Mouse (Mus musculus) hindbrain, embryonic 13.5 days (tissue): ENCODE measurements at regions not wholly inside any gene's neighbourhood (a gene's known extent, or its start where the extent isn't known, plus 50 kb on each side); places are given as distances from the start of the nearest gene placed in this dataset.
"Not testable (repeated sequence)": the region's sequence is repeated elsewhere in the genome, so short reads cannot be mapped to it uniquely, and the experiment has no call there.

Experiments
- ATAC-seq: fragments of 200-750 bp; cut with Nextera tagmentation; 2 replicates; pipeline ENCODE4 v1.8.0; 2017; ENCODE audit warnings: moderate TSS enrichment; ENCODE audit not compliant: low FRiP score
- H3K27ac ChIP-seq: fragments of 300-500 bp; sonication (generic); 2 replicates; pipeline ENCODE4 v1.5.1; 2015; ENCODE audit warnings: inconsistent platforms, mild to moderate bottlenecking, moderate library complexity
- H3K27me3 ChIP-seq: fragments of 300-500 bp; sonication (generic); 2 replicates; pipeline ENCODE4 v1.6.1; 2015; ENCODE audit warnings: mild to moderate bottlenecking, inconsistent platforms
- H3K36me3 ChIP-seq: fragments of 300-500 bp; sonication (generic); 2 replicates; pipeline ENCODE4 v1.6.1; 2015; ENCODE audit warnings: mild to moderate bottlenecking, inconsistent platforms
- H3K4me1 ChIP-seq: fragments of 300-500 bp; sonication (generic); replicated peaks from 2 replicates; pipeline ENCODE4 v1.6.1; 2015; ENCODE audit warnings: inconsistent platforms
- H3K4me2 ChIP-seq: fragments of 300-500 bp; sonication (generic); 2 replicates; pipeline ENCODE4 v1.6.1; 2015; ENCODE audit warnings: inconsistent platforms, mild to moderate bottlenecking, moderate library complexity
- H3K4me3 ChIP-seq: fragments of 300-500 bp; sonication (generic); 2 replicates; pipeline ENCODE4 v1.5.1; 2015; ENCODE audit warnings: mild to moderate bottlenecking, inconsistent platforms
- H3K9ac ChIP-seq: fragments of 300-500 bp; sonication (generic); 2 replicates; pipeline ENCODE4 v1.6.1; 2015; ENCODE audit warnings: mild to moderate bottlenecking, inconsistent platforms
- H3K9me3 ChIP-seq: fragments of 300-500 bp; sonication (generic); 2 replicates; pipeline ENCODE4 v1.6.1; 2016; ENCODE audit warnings: inconsistent platforms
- WGBS: fragments of 180-500 bp; shearing (Covaris S2); methylation state at CpG from one replicate; pipeline ENCODE4 v1.1.7; 2015; 5-methylcytosine and 5-hydroxymethylcytosine counted together

- Histone ChIP-seq H3K27ac (no peak overlapping the region), H3K27me3 (no peaks in the 10 kb centered on the region), H3K4me1 (no peaks in the 10 kb centered on the region), H3K9ac (no peak overlapping the region), H3K4me3 (no peak overlapping the region), H3K9me3 (no peaks in the 10 kb centered on the region), H3K4me2 (no peak overlapping the region), H3K36me3 (no peaks in the 10 kb centered on the region)
- WGBS = 91% methylated on average over 5 of the region's 5 CpGs
- no peak for ATAC-seq
Observed at GRCm38 (mm10) chr3:9084134-9084533, 525.8 kb downstream of the Zfp704 start.

- Histone ChIP-seq H3K27ac (no peak overlapping the region), H3K4me3 (no peak overlapping the region), H3K36me3 (no peaks in the 10 kb centered on the region), H3K4me1 (no peaks in the 10 kb centered on the region), H3K27me3 (no peaks in the 10 kb centered on the region), H3K9ac (no peak overlapping the region), H3K4me2 (no peak overlapping the region), H3K9me3 (no peaks in the 10 kb centered on the region)
- ATAC-seq = no peak
- WGBS = 76% methylated on average over 7 of the region's 7 CpGs
Observed at GRCm38 (mm10) chr3:9082061-9082460, 527.8 kb downstream of the Zfp704 start.

- Histone ChIP-seq H3K4me2 (no peak overlapping the region), H3K27me3 (no peaks in the 10 kb centered on the region), H3K9ac (no peak overlapping the region), H3K9me3 (no peaks in the 10 kb centered on the region), H3K36me3 (no peaks in the 10 kb centered on the region), H3K27ac (no peak overlapping the region), H3K4me3 (no peak overlapping the region), H3K4me1 (no peaks in the 10 kb centered on the region)
- no peak for ATAC-seq
- WGBS = 82% methylated on average over 2 of the region's 2 CpGs
Observed at GRCm38 (mm10) chr3:9078201-9078600, 531.7 kb downstream of the Zfp704 start.

GRCm38 (mm10) chr3:9076696-9077095, 533.2 kb downstream of the Zfp704 start:
- H3K4me3 ChIP-seq = no peak overlapping the region
- no peak overlapping the region for H3K9ac ChIP-seq
- no peak overlapping the region for H3K27ac ChIP-seq
- H3K4me2 ChIP-seq = no peak overlapping the region
- no peaks in the 10 kb centered on the region for H3K4me1 ChIP-seq
- no peaks in the 10 kb centered on the region for H3K36me3 ChIP-seq
- H3K27me3 ChIP-seq = no peaks in the 10 kb centered on the region
- no peak for ATAC-seq
- 22% methylated on average over 3 of the region's 3 CpGs for WGBS
- H3K9me3 ChIP-seq = no peaks in the 10 kb centered on the region

GRCm38 (mm10) chr3:9072471-9072870, 537.4 kb downstream of the Zfp704 start:
- H3K4me1 ChIP-seq, H3K27ac ChIP-seq, H3K4me3 ChIP-seq, H3K27me3 ChIP-seq, ATAC-seq, H3K9ac ChIP-seq, H3K4me2 ChIP-seq, H3K9me3 ChIP-seq, H3K36me3 ChIP-seq: not testable (repeated sequence)
- WGBS = 93% methylated on average over 13 of the region's 13 CpGs

GRCm38 (mm10) chr3:9067048-9067447, 542.8 kb downstream of the Zfp704 start:
- H3K9me3 ChIP-seq = no peaks in the 10 kb centered on the region
- no peaks in the 10 kb centered on the region for H3K4me1 ChIP-seq
- H3K27me3 ChIP-seq = no peaks in the 10 kb centered on the region
- H3K4me3 ChIP-seq = no peak overlapping the region
- no peak overlapping the region for H3K27ac ChIP-seq
- no peaks in the 10 kb centered on the region for H3K36me3 ChIP-seq
- H3K4me2 ChIP-seq = no peak overlapping the region
- no peak overlapping the region for H3K9ac ChIP-seq
- WGBS = 2% methylated on average over 12 of the region's 12 CpGs
- ATAC-seq = peak; percentile 57; the same call in 1 of the 2 replicates

- 79% methylated on average over 5 of the region's 5 CpGs for WGBS
- Histone ChIP-seq H3K4me1 (no peaks in the 10 kb centered on the region), H3K27ac (no peak overlapping the region), H3K9ac (no peak overlapping the region), H3K4me2 (no peak overlapping the region), H3K9me3 (no peaks in the 10 kb centered on the region), H3K36me3 (no peaks in the 10 kb centered on the region), H3K4me3 (no peak overlapping the region), H3K27me3 (no peaks in the 10 kb centered on the region)
- ATAC-seq = no peak
Observed at GRCm38 (mm10) chr3:9066374-9066773, 543.5 kb downstream of the Zfp704 start.

GRCm38 (mm10) chr3:9065892-9066291, 544.0 kb downstream of the Zfp704 start:
- no peak for ATAC-seq
- Histone ChIP-seq H3K4me3 (no peak overlapping the region), H3K4me2 (no peak overlapping the region), H3K36me3 (no peaks in the 10 kb centered on the region), H3K9ac (no peak overlapping the region), H3K27me3 (no peaks in the 10 kb centered on the region), H3K27ac (no peak overlapping the region), H3K9me3 (no peaks in the 10 kb centered on the region), H3K4me1 (no peaks in the 10 kb centered on the region)
- 75% methylated on average over 5 of the region's 5 CpGs for WGBS

- H3K9me3 ChIP-seq = no peaks in the 10 kb centered on the region
- no peak for ATAC-seq
- H3K9ac ChIP-seq = no peak overlapping the region
- H3K27me3 ChIP-seq = no peaks in the 10 kb centered on the region
- H3K4me2 ChIP-seq = no peak overlapping the region
- WGBS = 48% methylated on average over 15 of the region's 15 CpGs
- no peak overlapping the region for H3K4me3 ChIP-seq
- no peaks in the 10 kb centered on the region for H3K36me3 ChIP-seq
- H3K27ac ChIP-seq = no peak overlapping the region
- no peaks in the 10 kb centered on the region for H3K4me1 ChIP-seq
Observed at GRCm38 (mm10) chr3:9064266-9065031, 545.4 kb downstream of the Zfp704 start.

- no peak overlapping the region for H3K9ac ChIP-seq
- 76% methylated on average over 5 of the region's 5 CpGs for WGBS
- no peak for ATAC-seq
Observed at GRCm38 (mm10) chr3:9063662-9064061, 546.2 kb downstream of the Zfp704 start.

GRCm38 (mm10) chr3:9061396-9061795, 548.5 kb downstream of the Zfp704 start:
- WGBS = 88% methylated on average over 2 of the region's 2 CpGs
- Histone ChIP-seq H3K9me3 (no peaks in the 10 kb centered on the region), H3K4me3 (no peak overlapping the region), H3K36me3 (no peaks in the 10 kb centered on the region), H3K27ac (no peak overlapping the region), H3K4me1 (no peaks in the 10 kb centered on the region), H3K27me3 (no peaks in the 10 kb centered on the region), H3K9ac (no peak overlapping the region), H3K4me2 (no peak overlapping the region)
- no peak for ATAC-seq

More at GRCm38 (mm10) chr3:9063662-9064061, 546.2 kb downstream of the Zfp704 start:
- Histone ChIP-seq H3K4me1 (no peaks in the 10 kb centered on the region), H3K9me3 (no peaks in the 10 kb centered on the region), H3K27me3 (no peaks in the 10 kb centered on the region), H3K27ac (no peak overlapping the region), H3K36me3 (no peaks in the 10 kb centered on the region), H3K4me2 (no peak overlapping the region), H3K4me3 (no peak overlapping the region)

- H3K4me2 ChIP-seq, H3K27ac ChIP-seq, ATAC-seq, H3K4me3 ChIP-seq, H3K27me3 ChIP-seq, H3K36me3 ChIP-seq, H3K4me1 ChIP-seq, H3K9ac ChIP-seq, H3K9me3 ChIP-seq: not testable (repeated sequence)
- WGBS = 72% methylated on average over 3 of the region's 3 CpGs
Observed at GRCm38 (mm10) chr3:9057703-9058102, 552.2 kb downstream of the Zfp704 start.

- Histone ChIP-seq H3K4me1 (no peaks in the 10 kb centered on the region), H3K4me2 (no peak overlapping the region), H3K27me3 (no peaks in the 10 kb centered on the region), H3K9me3 (no peaks in the 10 kb centered on the region), H3K9ac (no peak overlapping the region), H3K4me3 (no peak overlapping the region), H3K36me3 (no peaks in the 10 kb centered on the region), H3K27ac (no peak overlapping the region)
- WGBS = 88% methylated on average over 6 of the region's 6 CpGs
- ATAC-seq = no peak
Observed at GRCm38 (mm10) chr3:9056846-9057245, 553.0 kb downstream of the Zfp704 start.
